Mouse (Mus musculus) CH12.LX (cell line): Measurements from ENCODE around the gene Asb8. TPM values are rescaled to one million over a fixed set of nuclear protein-coding genes. Genes with fewer than 3 reads are reported as not detected.

Experiments
- DNase-seq: peaks from one replicate; pipeline ENCODE4 v3.0.0-alpha.2; 2013; ENCODE audit errors: extremely low read depth
- H3K27ac ChIP-seq: 2 replicates; pipeline ENCODE4 v1.5.1; 2012; ENCODE audit warnings: low read depth, mild to moderate bottlenecking, control low read depth, moderate library complexity; ENCODE audit not compliant: insufficient read depth
- H3K27me3 ChIP-seq: replicated peaks from 2 replicates; pipeline ENCODE3; 2012; ENCODE audit warnings: inconsistent platforms
- H3K36me3 ChIP-seq, 2 experiments: replicated peaks in 1 of 2; 2 replicates each; pipeline versions ENCODE3 to v1.6.1; 2012; ENCODE audit warnings: inconsistent platforms in 1 of 2, low read length in 1 of 2, mild to moderate bottlenecking in 1 of 2, mixed read lengths in 1 of 2, moderate library complexity in 1 of 2; ENCODE audit not compliant: control insufficient read depth in 1 of 2, insufficient read depth in 1 of 2
- H3K4me1 ChIP-seq, 2 experiments: 2 replicates each; pipeline ENCODE4 v1.6.1; 2012; ENCODE audit warnings: inconsistent platforms in 1 of 2, moderate library complexity in 1 of 2; ENCODE audit not compliant: insufficient read depth in 2 of 2, control insufficient read depth in 1 of 2
- H3K4me2 ChIP-seq: 2 replicates; pipeline ENCODE4 v1.6.1; 2012; ENCODE audit warnings: low read depth, mild to moderate bottlenecking, control low read depth; ENCODE audit not compliant: poor library complexity, insufficient read depth, severe bottlenecking
- H3K4me3 ChIP-seq, 3 experiments: fragments of 150-350 bp in 1 of 3; sonication (generic) in 1 of 3; replicated peaks in 1 of 3; 2 replicates each; pipeline versions ENCODE3 to v1.5.1; 2011 to 2012; ENCODE audit warnings: low read depth in 2 of 3, low read length in 2 of 3, mild to moderate bottlenecking in 2 of 3, moderate library complexity in 2 of 3, control low read depth in 1 of 3, improper control_type of control experiment in 1 of 3, inconsistent platforms in 1 of 3, mixed read lengths in 1 of 3; ENCODE audit not compliant: poor library complexity in 1 of 3
- H3K79me2 ChIP-seq: replicated peaks from 2 replicates; pipeline ENCODE4 v1.6.1; 2012; ENCODE audit warnings: mild to moderate bottlenecking, moderate library complexity; ENCODE audit not compliant: control insufficient read depth, poor library complexity, insufficient read depth, severe bottlenecking; ENCODE audit errors: extremely low read depth
- H3K9ac ChIP-seq: 2 replicates; pipeline ENCODE4 v1.6.1; 2012; ENCODE audit warnings: low read depth, mild to moderate bottlenecking, control low read depth, moderate library complexity; ENCODE audit not compliant: insufficient read depth
- H3K9me3 ChIP-seq: replicated peaks from 2 replicates; pipeline ENCODE3; 2012; ENCODE audit warnings: low read length, inconsistent platforms, mixed read lengths
- BHLHE40 ChIP-seq: IDR thresholded peaks from 2 replicates; pipeline ENCODE4 v1.6.1; 2011; ENCODE audit warnings: mild to moderate bottlenecking, low read depth, low read length, improper control_type of control experiment
- CHD2 ChIP-seq: IDR thresholded peaks from 2 replicates; pipeline ENCODE4 v1.6.1; 2011; ENCODE audit warnings: low read length, improper control_type of control experiment
- CTCF ChIP-seq, 2 experiments: IDR thresholded peaks in 1 of 2; conservative IDR thresholded peaks in 1 of 2; 2 replicates each; pipeline ENCODE4 v1.5.1; 2011 to 2012; ENCODE audit warnings: low read depth in 2 of 2, low read length in 2 of 2, improper control_type of control experiment in 1 of 2, inconsistent platforms in 1 of 2, mild to moderate bottlenecking in 1 of 2, moderate library complexity in 1 of 2
- E2F4 ChIP-seq: IDR thresholded peaks from 2 replicates; pipeline ENCODE4 v1.6.1; 2011; ENCODE audit warnings: low read depth, low read length, improper control_type of control experiment; ENCODE audit not compliant: insufficient replicate concordance
- EP300 ChIP-seq: IDR thresholded peaks from 2 replicates; pipeline ENCODE4 v1.6.1; 2011; ENCODE audit warnings: low read length, improper control_type of control experiment
- ETS1 ChIP-seq: conservative IDR thresholded peaks from 2 replicates; pipeline ENCODE4 v1.6.1; 2012; ENCODE audit warnings: low read depth, mild to moderate bottlenecking, inconsistent platforms, low read length, improper control_type of control experiment, moderate library complexity
- GABPA ChIP-seq: IDR thresholded peaks from 2 replicates; pipeline ENCODE4 v1.6.1; 2012; ENCODE audit warnings: low read depth, low read length, improper control_type of control experiment, inconsistent platforms; ENCODE audit not compliant: insufficient replicate concordance
- HCFC1 ChIP-seq: IDR thresholded peaks from 2 replicates; pipeline ENCODE4 v1.6.1; 2012; ENCODE audit warnings: low read depth, mild to moderate bottlenecking, inconsistent platforms, low read length, improper control_type of control experiment
- IRF4 ChIP-seq: IDR thresholded peaks from 2 replicates; pipeline ENCODE4 v1.6.1; 2014; ENCODE audit warnings: low read depth, mild to moderate bottlenecking, inconsistent platforms, low read length, improper control_type of control experiment
- JUN ChIP-seq: IDR thresholded peaks from 2 replicates; pipeline ENCODE4 v1.6.1; 2011; ENCODE audit warnings: low read depth, mild to moderate bottlenecking, low read length, improper control_type of control experiment, moderate library complexity; ENCODE audit not compliant: insufficient read depth
- MAFK ChIP-seq: IDR thresholded peaks from 2 replicates; pipeline ENCODE4 v1.6.1; 2011; ENCODE audit warnings: low read length, improper control_type of control experiment; ENCODE audit not compliant: insufficient replicate concordance
- MAX ChIP-seq: IDR thresholded peaks from 2 replicates; pipeline ENCODE4 v1.6.1; 2011; ENCODE audit warnings: low read length, improper control_type of control experiment
- MAZ ChIP-seq: IDR thresholded peaks from 2 replicates; pipeline ENCODE4 v1.6.1; 2012; ENCODE audit warnings: low read depth, mild to moderate bottlenecking, inconsistent platforms, low read length, improper control_type of control experiment, moderate library complexity
- MYC ChIP-seq: IDR thresholded peaks from 2 replicates; pipeline ENCODE4 v1.6.1; 2011; ENCODE audit warnings: low read depth, mild to moderate bottlenecking, improper control_type of control experiment, low read length
- NELFE ChIP-seq: IDR thresholded peaks from 2 replicates; pipeline ENCODE4 v1.6.1; 2011; ENCODE audit warnings: low read depth, low read length, improper control_type of control experiment
- NRF1 ChIP-seq: IDR thresholded peaks from 2 replicates; pipeline ENCODE4 v1.6.1; 2014; ENCODE audit warnings: low read depth, mild to moderate bottlenecking, inconsistent platforms, low read length, improper control_type of control experiment, moderate library complexity
- PAX5 ChIP-seq: IDR thresholded peaks from 2 replicates; pipeline ENCODE4 v1.6.1; 2012; ENCODE audit warnings: low read length, inconsistent platforms, mixed read lengths
- POLR2A ChIP-seq: IDR thresholded peaks from 2 replicates; pipeline ENCODE4 v1.6.1; 2011; ENCODE audit warnings: low read depth, mild to moderate bottlenecking, improper control_type of control experiment, low read length
- POLR2AphosphoS2 ChIP-seq: IDR thresholded peaks from 2 replicates; pipeline ENCODE4 v1.6.1; 2011; ENCODE audit warnings: low read depth, low read length, improper control_type of control experiment
- RAD21 ChIP-seq: IDR thresholded peaks from 2 replicates; pipeline ENCODE4 v1.6.1; 2011; ENCODE audit warnings: low read depth, mild to moderate bottlenecking, low read length, improper control_type of control experiment, moderate library complexity
- RCOR1 ChIP-seq: conservative IDR thresholded peaks from 2 replicates; pipeline ENCODE4 v1.6.1; 2012; ENCODE audit warnings: low read depth, mild to moderate bottlenecking, inconsistent platforms, low read length, improper control_type of control experiment
- SIN3A ChIP-seq: IDR thresholded peaks from 2 replicates; pipeline ENCODE4 v1.6.1; 2012; ENCODE audit warnings: low read length, improper control_type of control experiment, inconsistent platforms
- SMC3 ChIP-seq: IDR thresholded peaks from 2 replicates; pipeline ENCODE4 v1.6.1; 2011; ENCODE audit warnings: low read depth, low read length, improper control_type of control experiment
- TCF12 ChIP-seq: IDR thresholded peaks from 2 replicates; pipeline ENCODE4 v1.6.1; 2014; ENCODE audit warnings: low read depth, mild to moderate bottlenecking, inconsistent platforms, low read length, improper control_type of control experiment
- UBTF ChIP-seq: IDR thresholded peaks from 2 replicates; pipeline ENCODE4 v1.6.1; 2012; ENCODE audit warnings: low read depth, mild to moderate bottlenecking, inconsistent platforms, low read length, improper control_type of control experiment, moderate library complexity
- USF1 ChIP-seq: IDR thresholded peaks from 2 replicates; pipeline ENCODE4 v1.6.1; 2014; ENCODE audit warnings: low read depth, mild to moderate bottlenecking, inconsistent platforms, low read length, improper control_type of control experiment
- USF2 ChIP-seq: conservative IDR thresholded peaks from 2 replicates; pipeline ENCODE4 v1.6.1; 2011; ENCODE audit warnings: low read depth, low read length, improper control_type of control experiment
- ZC3H11A ChIP-seq: IDR thresholded peaks from 2 replicates; pipeline ENCODE4 v1.6.1; 2012; ENCODE audit warnings: low read depth, mild to moderate bottlenecking, inconsistent platforms, low read length, improper control_type of control experiment
- ZNF384 ChIP-seq: IDR thresholded peaks from 2 replicates; pipeline ENCODE4 v1.6.1; 2012; ENCODE audit warnings: low read depth, low read length, improper control_type of control experiment, inconsistent platforms
- dilution Hi-C: fragments of 300-500 bp; cut with MboI; formaldehyde crosslinking; loops from 2 replicates; pipeline ENCODE4 v1.14.3; 2020; ENCODE audit warnings: low sequenced_read_pairs; ENCODE audit not compliant: extremely low pct_unique_long_range_greater_than_20kb, extremely low pct_ligation_motif_present
- in situ Hi-C: fragments of 300-500 bp; cut with MboI; formaldehyde crosslinking; loops from 3 replicates; pipeline ENCODE4 v1.14.3; 2019; ENCODE audit warnings: low sequenced_read_pairs, low pct_ligation_motif_present, low pct_unique_long_range_greater_than_20kb, mixed read lengths
- polyA plus RNA-seq: library from polyadenylated mRNA; unstranded; fragments of >175 nt; gene quantifications from 2 replicates; pipeline ENCODE4 v1.2.1, GENCODE M21; 2012; ENCODE audit warnings: low read depth; ENCODE audit not compliant: insufficient read length
- total RNA-seq, 2 experiments: library from RNA; depleted of rRNA; stranded (reverse); fragments of 300-350 nt in 1 of 2; fragments of >200 nt in 1 of 2; gene quantifications; 2 replicates each; pipeline ENCODE4 v1.2.3; 2012 to 2014

The Asb8 gene
- total and polyA plus RNA-seq, 3 experiments: 20.5 to 32.5 (median 27.7) TPM

DNA sequence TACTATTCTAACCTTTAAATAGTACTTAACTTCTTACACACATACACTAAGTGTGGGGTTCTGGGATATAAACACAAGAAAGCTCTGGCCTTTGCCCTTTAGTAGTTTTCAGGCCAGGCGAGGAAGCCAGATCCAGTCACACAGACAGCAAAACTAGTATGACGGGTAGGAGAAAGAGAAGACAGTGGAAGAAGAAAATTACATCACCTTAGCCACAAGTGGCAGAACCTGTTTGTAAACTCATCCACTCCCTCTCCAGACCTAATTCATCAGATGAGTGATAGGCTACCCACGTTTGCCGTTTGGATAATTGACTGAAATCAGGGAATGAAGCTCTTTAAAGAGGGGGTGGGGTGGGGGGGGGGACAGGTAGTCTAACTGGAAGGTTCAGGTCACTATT lies 73.6 kb downstream of the Asb8 start:
- peaks cover 5 to 44% of the 10 kb centered on the region in 2 experiments for H3K4me1 ChIP-seq
- H3K27ac ChIP-seq: 0 out of 2 replicates have a peak overlapping the region, but pooled peaks have one; percentile 4
- H3K79me2 ChIP-seq: peaks cover 39% of the 10 kb centered on the region
- peak overlapping the region; percentile 98 for H3K4me2 ChIP-seq
- peaks cover under 1% of the 10 kb centered on the region for H3K9me3 ChIP-seq
- H3K9ac ChIP-seq: peak overlapping the region; percentile 99; the same call in 1 of the 2 replicates
- DNase-seq: peak; percentile 30
- no peaks in the 10 kb centered on the region for H3K27me3 ChIP-seq
- dilution Hi-C loops: no loop called here
- H3K4me3 ChIP-seq: peak overlapping the region; percentile 72 to 89 (median 86)
- in situ Hi-C loops: loop anchor here (5.0 kb wide), 1 partner anchor 60 kb away; no protein-coding TSS in a partner anchor
- peaks cover 0 to 27% of the 10 kb centered on the region in 2 experiments for H3K36me3 ChIP-seq
- no peak for TF ChIP-seq CTCF (conservative IDR thresholded peaks at IDR 0.05 in 1 of 2, IDR thresholded peaks at IDR 0.05 in 1 of 2; ENCODE audit: low read depth in 2 of 2, low read length in 2 of 2)
- TF ChIP-seq CHD2: no peak
- TF ChIP-seq E2F4: no peak
- no peak for TF ChIP-seq MAX
- TF ChIP-seq RAD21: no peak
- TF ChIP-seq NELFE: no peak
- no peak for TF ChIP-seq NRF1
- TF ChIP-seq RCOR1: no peak
- no peak for TF ChIP-seq MAFK
- TF ChIP-seq ZNF384: no peak
- no peak for TF ChIP-seq ZC3H11A
- TF ChIP-seq JUN: no peak
- TF ChIP-seq POLR2A: no peak
- TF ChIP-seq MYC: no peak
- no peak for TF ChIP-seq ETS1
- no peak for TF ChIP-seq MAZ
- TF ChIP-seq USF2: no peak
- TF ChIP-seq IRF4: no peak
- no peak for TF ChIP-seq USF1
- no peak for TF ChIP-seq EP300

DNA sequence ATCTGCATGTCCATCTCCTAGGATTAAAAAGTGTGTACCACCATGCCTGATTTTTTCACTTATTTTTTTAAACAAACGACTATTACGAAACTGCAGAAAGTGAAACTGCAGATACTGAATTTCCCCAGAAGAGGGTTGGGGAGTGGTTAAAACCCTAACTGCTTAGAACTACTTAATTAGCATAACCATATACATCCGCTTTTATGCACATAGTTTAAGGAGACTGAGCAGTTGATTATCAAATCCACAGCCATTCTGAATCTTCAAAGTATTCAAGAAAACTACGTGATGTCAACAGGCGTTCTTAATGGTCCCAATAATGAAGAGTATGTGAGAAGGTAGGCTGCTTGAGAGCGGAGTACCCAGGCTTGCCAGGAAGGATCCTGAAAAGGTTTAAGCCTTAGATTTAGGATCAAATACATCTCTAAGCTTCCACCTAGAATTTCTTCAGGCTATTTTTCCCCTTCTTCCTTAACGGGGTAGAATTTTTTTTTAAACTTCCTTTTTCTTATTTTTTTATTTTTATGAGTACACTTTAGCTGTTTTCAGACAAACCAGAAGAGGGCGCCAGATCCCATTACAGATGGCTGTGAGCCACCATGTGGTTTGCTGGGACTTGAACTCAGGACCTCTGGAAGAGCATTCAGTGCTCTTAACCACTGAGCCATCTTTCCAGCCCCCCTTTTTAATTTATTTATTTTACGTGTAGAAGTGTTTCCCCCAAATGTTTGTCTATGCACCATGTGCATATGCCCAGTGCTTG lies 75.8 kb downstream of the Asb8 start:
- peaks cover 39% of the 10 kb centered on the region for H3K79me2 ChIP-seq
- DNase-seq: peak; percentile 73
- H3K27ac ChIP-seq: no peak overlapping the region
- peaks cover 5 to 43% of the 10 kb centered on the region in 2 experiments for H3K4me1 ChIP-seq
- dilution Hi-C loops (no loop called here), in situ Hi-C loops (loop anchor here (5.0 kb wide), 1 partner anchor 63 kb away; no protein-coding TSS in a partner anchor)
- H3K9ac ChIP-seq: peak overlapping the region; percentile 50; the same call in 1 of the 2 replicates
- peaks cover 11 to 41% of the 10 kb centered on the region in 2 experiments for H3K36me3 ChIP-seq
- H3K9me3 ChIP-seq: no peaks in the 10 kb centered on the region
- peak overlapping the region in 2 of 3 experiments; percentile 1 to 26 for H3K4me3 ChIP-seq
- H3K27me3 ChIP-seq: no peaks in the 10 kb centered on the region
- H3K4me2 ChIP-seq: peak overlapping the region; percentile 89
- no peak for TF ChIP-seq GABPA
- no peak for TF ChIP-seq NELFE
- TF ChIP-seq MAZ: 0 out of 2 replicates have a peak, but pooled peaks have one; percentile 47
- peak; percentile 10 for TF ChIP-seq HCFC1
- no peak for TF ChIP-seq TCF12
- peak; percentile 81 for TF ChIP-seq ZNF384
- TF ChIP-seq BHLHE40: 0 out of 2 replicates have a peak, but pooled peaks have one; percentile 25
- TF ChIP-seq POLR2AphosphoS2: no peak
- TF ChIP-seq NRF1: no peak
- TF ChIP-seq CTCF (conservative IDR thresholded peaks at IDR 0.05 in 1 of 2, IDR thresholded peaks at IDR 0.05 in 1 of 2; ENCODE audit: low read depth in 2 of 2, low read length in 2 of 2): peak; percentile 48 to 72; a peak in 3 of 4 replicates
- TF ChIP-seq SIN3A: peak; percentile 20; the same call in 1 of the 2 replicates
- TF ChIP-seq MAFK: no peak
- no peak for TF ChIP-seq USF1
- peak; percentile 53 for TF ChIP-seq RAD21
- no peak for TF ChIP-seq UBTF
- 0 out of 2 replicates have a peak, but pooled peaks have one; percentile 39 for TF ChIP-seq IRF4
- TF ChIP-seq MYC: peak; percentile 89
- TF ChIP-seq PAX5: no peak
- TF ChIP-seq JUN: no peak
- TF ChIP-seq SMC3: peak; percentile 44
